Mouse (Mus musculus) liver, embryonic 11.5 days (tissue): Measurements from ENCODE around the gene Loxl4. TPM values are rescaled to one million over a fixed set of nuclear protein-coding genes. Genes with fewer than 3 reads are reported as not detected.
A peak's percentile ranks its signal among the peaks of the same experiment; 100 is the strongest.

ENCODE experiments used
- ATAC-seq: fragments of 200-750 bp; cut with Nextera tagmentation; replicated peaks from 2 replicates; pipeline ENCODE4 v1.8.0; 2017; ENCODE audit warnings: moderate number of reproducible peaks, mild to moderate bottlenecking, moderate TSS enrichment, moderate library complexity; ENCODE audit not compliant: low FRiP score
- DNase-seq: peaks from one replicate; pipeline ENCODE4 v3.0.0-alpha.2; 2017; ENCODE audit warnings: low spot score
- H3K27ac ChIP-seq: fragments of 300-500 bp; sonication (generic); 2 replicates; pipeline ENCODE4 v1.5.1; 2014; ENCODE audit warnings: mild to moderate bottlenecking, low read depth, low read length, control low read depth
- H3K27me3 ChIP-seq: fragments of 300-500 bp; sonication (generic); replicated peaks from 2 replicates; pipeline ENCODE4 v1.6.1; 2014; ENCODE audit warnings: low read length, mixed read lengths; ENCODE audit not compliant: control insufficient read depth, insufficient read depth
- H3K36me3 ChIP-seq: fragments of 300-500 bp; sonication (generic); 2 replicates; pipeline ENCODE4 v1.6.1; 2014; ENCODE audit warnings: mild to moderate bottlenecking, low read length, moderate library complexity, mixed read lengths; ENCODE audit not compliant: control insufficient read depth, insufficient read depth
- H3K4me1 ChIP-seq: fragments of 300-500 bp; sonication (generic); replicated peaks from 2 replicates; pipeline ENCODE4 v1.6.1; 2014; ENCODE audit warnings: low read length, mixed read lengths; ENCODE audit not compliant: control insufficient read depth, insufficient read depth
- H3K4me2 ChIP-seq: fragments of 300-500 bp; sonication (generic); 2 replicates; pipeline ENCODE4 v1.6.1; 2014; ENCODE audit warnings: mild to moderate bottlenecking, control low read depth, moderate library complexity
- H3K4me3 ChIP-seq: fragments of 300-500 bp; sonication (generic); 2 replicates; pipeline ENCODE4 v1.5.1; 2014; ENCODE audit warnings: low read depth, low read length, control low read depth
- H3K9ac ChIP-seq: fragments of 300-500 bp; sonication (generic); 2 replicates; pipeline ENCODE4 v1.6.1; 2014; ENCODE audit warnings: low read depth, low read length, control low read depth
- H3K9me3 ChIP-seq: fragments of 300-500 bp; sonication (generic); 2 replicates; pipeline ENCODE4 v1.6.1; 2016; ENCODE audit warnings: low read length, inconsistent platforms, mixed read lengths; ENCODE audit not compliant: control insufficient read depth
- WGBS: fragments of 180-500 bp; shearing (Covaris S2); extraction: QIAGEN DNeasy Blood & Tissue Kit; methylation state at CpG from one replicate; pipeline ENCODE4 v1.1.7; 2014; 5-methylcytosine and 5-hydroxymethylcytosine counted together
- polyA plus RNA-seq: library from polyadenylated mRNA; unstranded; fragments of >200 nt; fragmentation: Nextera tagmentation; extraction: Ambion mirVana; gene quantifications from 2 replicates; pipeline ENCODE4 v1.2.1, GENCODE M21; 2014

Gene Loxl4
- polyA plus RNA-seq, 1 experiment from 2014 or later = 0.18 TPM

- ATAC-seq = no peak
- Histone ChIP-seq H3K4me3 (no peak overlapping the region), H3K9me3 (no peaks in the 10 kb centered on the region), H3K27me3 (peaks cover 6% of the 10 kb centered on the region), H3K27ac (no peak overlapping the region), H3K4me1 (no peaks in the 10 kb centered on the region), H3K4me2 (no peak overlapping the region), H3K9ac (no peak overlapping the region), H3K36me3 (no peaks in the 10 kb centered on the region)
- no peak for DNase-seq
- WGBS = 83% methylated on average over 6 of the region's 6 CpGs
Observed at GRCm38 (mm10) chr19:42628068-42628467, 15.5 kb upstream of the Loxl4 start.

DNA sequence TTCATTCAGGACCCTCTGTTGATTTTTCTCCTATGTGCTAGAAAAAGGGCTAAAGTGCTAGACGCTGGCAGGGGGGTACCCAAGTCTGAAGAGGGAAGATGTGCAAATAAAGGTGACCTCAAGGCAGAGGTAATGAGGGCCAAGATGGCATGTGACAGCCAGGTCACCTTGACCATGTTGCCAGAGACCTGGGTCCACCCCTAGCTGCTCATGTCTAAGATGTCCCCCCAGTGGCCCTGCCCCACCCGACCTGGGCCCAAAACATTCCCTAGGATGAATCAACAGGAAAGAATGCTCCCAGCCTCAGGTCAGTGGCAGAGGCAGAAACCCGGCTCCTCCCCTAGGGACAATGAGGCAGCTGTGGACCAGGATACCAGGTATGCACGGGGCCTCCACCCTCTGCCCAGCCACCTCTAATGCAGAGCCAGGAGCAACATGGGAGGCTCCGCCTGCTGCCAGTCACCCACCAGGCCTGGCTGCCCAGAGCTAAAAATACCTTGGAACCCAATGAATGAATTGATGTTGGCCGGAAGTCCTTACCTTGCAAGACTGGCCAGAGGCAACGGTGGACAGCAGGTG lies 1.1 kb upstream of the Loxl4 start:
- Histone ChIP-seq H3K27ac (no peak overlapping the region), H3K4me1 (no peaks in the 10 kb centered on the region), H3K36me3 (no peaks in the 10 kb centered on the region), H3K9me3 (no peaks in the 10 kb centered on the region), H3K27me3 (peaks cover 30% of the 10 kb centered on the region), H3K4me3 (no peak overlapping the region), H3K9ac (no peak overlapping the region), H3K4me2 (no peak overlapping the region)
- 65% methylated on average over 7 of the region's 7 CpGs for WGBS
- DNase-seq (no peak), ATAC-seq (no peak)

- H3K27me3 ChIP-seq = peaks cover 30% of the 10 kb centered on the region
- peak overlapping the region; percentile 46 for H3K4me3 ChIP-seq
- no peak for DNase-seq
- no peaks in the 10 kb centered on the region for H3K4me1 ChIP-seq
- ATAC-seq = no peak
- no peaks in the 10 kb centered on the region for H3K9me3 ChIP-seq
- peak overlapping the region; percentile 70 for H3K4me2 ChIP-seq
- no peak overlapping the region for H3K27ac ChIP-seq
- H3K9ac ChIP-seq = no peak overlapping the region
- WGBS = 22% methylated on average over 7 of the region's 7 CpGs
- no peaks in the 10 kb centered on the region for H3K36me3 ChIP-seq
Observed at GRCm38 (mm10) chr19:42613116-42613515, 503 bp upstream of the Loxl4 start.

DNA sequence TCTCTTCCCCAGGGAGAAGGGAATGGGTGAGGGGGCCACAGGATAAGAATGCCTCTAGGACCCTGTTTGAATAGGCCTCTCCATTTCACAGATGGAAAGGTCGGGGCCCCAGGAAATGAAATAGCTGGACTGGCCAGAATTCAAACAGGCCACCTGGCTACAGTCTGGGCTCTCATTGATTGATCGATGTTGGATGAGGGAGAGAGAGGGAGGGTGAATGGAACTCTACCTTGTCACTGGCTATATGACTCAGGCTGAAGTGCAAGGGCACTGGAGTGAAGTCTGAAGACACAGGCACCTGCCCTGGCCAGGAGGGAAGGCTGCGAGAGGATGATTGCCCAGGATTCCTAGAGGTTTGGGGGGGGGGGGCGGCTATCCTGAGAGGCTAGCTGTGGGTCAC lies 867 bp downstream of the Loxl4 start:
- H3K9me3 ChIP-seq = no peaks in the 10 kb centered on the region
- H3K36me3 ChIP-seq = no peaks in the 10 kb centered on the region
- 64% methylated on average over 4 of the region's 4 CpGs for WGBS
- ATAC-seq (no peak), DNase-seq (no peak)
- H3K9ac ChIP-seq = no peak overlapping the region
- no peak overlapping the region for H3K27ac ChIP-seq
- H3K27me3 ChIP-seq = peaks cover 30% of the 10 kb centered on the region
- H3K4me2 ChIP-seq = no peak overlapping the region
- no peaks in the 10 kb centered on the region for H3K4me1 ChIP-seq
- no peak overlapping the region for H3K4me3 ChIP-seq

- no peak overlapping the region for H3K4me3 ChIP-seq
- H3K9me3 ChIP-seq = no peaks in the 10 kb centered on the region
- ATAC-seq = no peak
- no peak overlapping the region for H3K9ac ChIP-seq
- peaks cover 32% of the 10 kb centered on the region for H3K27me3 ChIP-seq
- no peak for DNase-seq
- H3K4me2 ChIP-seq = no peak overlapping the region
- no peak overlapping the region for H3K27ac ChIP-seq
- no peaks in the 10 kb centered on the region for H3K36me3 ChIP-seq
- 84% methylated on average over 3 of the region's 3 CpGs for WGBS
- no peaks in the 10 kb centered on the region for H3K4me1 ChIP-seq
Observed at GRCm38 (mm10) chr19:42609716-42610115, 2.9 kb downstream of the Loxl4 start.

- Histone ChIP-seq H3K9me3 (no peaks in the 10 kb centered on the region), H3K27ac (no peak overlapping the region), H3K36me3 (no peaks in the 10 kb centered on the region), H3K4me1 (no peaks in the 10 kb centered on the region), H3K4me3 (no peak overlapping the region), H3K27me3 (peaks cover 25% of the 10 kb centered on the region), H3K9ac (no peak overlapping the region), H3K4me2 (no peak overlapping the region)
- WGBS = 89% methylated on average over 5 of the region's 5 CpGs
- DNase-seq (no peak), ATAC-seq (no peak)
Observed at GRCm38 (mm10) chr19:42608082-42608481, 4.5 kb downstream of the Loxl4 start.

DNA sequence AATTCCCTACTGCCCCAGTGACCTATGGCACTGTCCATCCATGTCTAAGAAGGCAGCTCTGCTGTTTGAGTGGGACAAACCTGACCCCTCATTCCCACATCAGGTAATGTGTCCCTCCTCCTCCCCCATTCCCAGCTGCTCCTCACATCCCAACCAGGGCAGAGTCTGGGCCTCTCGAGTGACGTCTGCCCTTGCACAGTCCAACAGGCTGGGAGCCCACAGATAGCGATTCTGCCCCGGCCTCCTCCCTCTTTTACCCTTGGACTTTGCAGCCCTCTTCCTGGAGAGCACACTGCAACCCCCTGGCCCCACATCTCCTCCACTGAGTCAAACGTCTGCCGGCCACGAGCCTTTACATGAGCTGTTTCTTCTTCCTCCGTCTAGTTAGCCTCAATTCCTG lies 10.0 kb downstream of the Loxl4 start:
- Histone ChIP-seq H3K4me2 (no peak overlapping the region), H3K9me3 (no peaks in the 10 kb centered on the region), H3K36me3 (no peaks in the 10 kb centered on the region), H3K9ac (no peak overlapping the region), H3K4me1 (no peaks in the 10 kb centered on the region), H3K4me3 (no peak overlapping the region), H3K27ac (no peak overlapping the region), H3K27me3 (peaks cover 5% of the 10 kb centered on the region; the same call in 1 of the 2 replicates)
- ATAC-seq = no peak
- DNase-seq = no peak
- WGBS = 62% methylated on average over 8 of the region's 8 CpGs

- Histone ChIP-seq H3K27me3 (peaks cover 5% of the 10 kb centered on the region; the same call in 1 of the 2 replicates), H3K9me3 (no peaks in the 10 kb centered on the region), H3K36me3 (no peaks in the 10 kb centered on the region), H3K9ac (no peak overlapping the region), H3K4me2 (no peak overlapping the region), H3K27ac (no peak overlapping the region), H3K4me1 (no peaks in the 10 kb centered on the region), H3K4me3 (no peak overlapping the region)
- no peak for ATAC-seq
- no peak for DNase-seq
- 70% methylated on average over 8 of the region's 8 CpGs for WGBS
Observed at GRCm38 (mm10) chr19:42602041-42602440, 10.6 kb downstream of the Loxl4 start.

GRCm38 (mm10) chr19:42601445-42601844 lies 11.2 kb downstream of the Loxl4 start:
- no peak overlapping the region for H3K9ac ChIP-seq
- WGBS = 88% methylated on average over 2 of the region's 2 CpGs
- no peaks in the 10 kb centered on the region for H3K9me3 ChIP-seq
- peaks cover 4% of the 10 kb centered on the region; the same call in 1 of the 2 replicates for H3K27me3 ChIP-seq
- DNase-seq (no peak), ATAC-seq (no peak)
- H3K27ac ChIP-seq = no peak overlapping the region
- no peaks in the 10 kb centered on the region for H3K36me3 ChIP-seq
- H3K4me3 ChIP-seq = no peak overlapping the region
- H3K4me2 ChIP-seq = no peak overlapping the region
- no peaks in the 10 kb centered on the region for H3K4me1 ChIP-seq
